Comparison of ENCODE assay signal across 9 mouse cellular contexts in genomic region chr12:102586286-102586881, GRCm38 (mm10). TPM values are rescaled to one million over a fixed set of nuclear protein-coding genes. Genes with fewer than 3 reads are reported as not detected.
DNase-seq lines count a peak whose midpoint lies in the region.
"Had no signal": no experiment of that assay in that cellular context is flagged by ENCODE, and none has a peak within 500 bp of the region (broad histone marks: within the 10 kb centered on the region; RNA-seq: fewer than 3 reads in every experiment).

No protein-coding gene starts in this region.

- peak; percentile 71 to 79 for DNase-seq in heart, adult 9 months (ENCODE audit: low spot score in 2 of 2)
- no peak for DNase-seq in heart, postnatal 4 days
- DNase-seq in NIH3T3 (ENCODE audit: low read depth) = peak; percentile 44
- peak; percentile 81 for DNase-seq in gastrocnemius, adult 18-20 months (ENCODE audit: low spot score)
- DNase-seq in layer of hippocampus, adult 8-10 months (ENCODE audit: low spot score in 2 of 2) = peak; percentile 44 to 63
- DNase-seq in thymus, adult 18-20 months = no peak
- no peak for DNase-seq in kidney, postnatal 4 days
- DNase-seq: cerebellum, postnatal 25 days; liver, embryonic 13.5 days had no signal

RNA-seq across cellular contexts. Expression of gene Chga, which starts 31.6 kb away (rescaled TPM):
- under 1 TPM in 1 of 2 experiments, not detected in 1; 0.18 TPM for total RNA-seq in heart, postnatal 4 days (2021)
- total RNA-seq in gastrocnemius, adult 18-20 months (2021) = not detected
- total RNA-seq in layer of hippocampus, adult 8-10 months (2022) = 100 to 1,000 TPM; 115 to 125 (median 120) TPM

Comparison
In these comparisons a context has a peak if more than half of its experiments do, and no peak if none do; other contexts are left out.
1. DNase-seq: peak in heart, adult 9 months (2 of 2), NIH3T3 (single experiment), gastrocnemius, adult 18-20 months (single experiment) and layer of hippocampus, adult 8-10 months (2 of 2); none in heart, postnatal 4 days (single experiment), thymus, adult 18-20 months (0 of 2) and kidney, postnatal 4 days (0 of 2).
2. RNA of gene Chga, which starts 31.6 kb away (total RNA-seq): 115 to 125 TPM in layer of hippocampus, adult 8-10 months; 0.18 TPM in heart, postnatal 4 days and not detected in gastrocnemius, adult 18-20 months; every median in the first group is over 10 times any median in the second.